Mouse (Mus musculus) neural tube, embryonic 12.5 days (tissue): ENCODE data around the gene Cdiptos. TPM values are rescaled to one million over a fixed set of nuclear protein-coding genes. Genes with fewer than 3 reads are reported as not detected.

ENCODE experiments used
- ATAC-seq: fragments of 200-750 bp; cut with Nextera tagmentation; 2 replicates; pipeline ENCODE4 v1.8.0; 2017; ENCODE audit warnings: low read depth, mild to moderate bottlenecking, moderate TSS enrichment, moderate library complexity; ENCODE audit not compliant: low FRiP score
- H3K27ac ChIP-seq: fragments of 300-500 bp; sonication (generic); 2 replicates; pipeline ENCODE4 v1.5.1; 2016
- H3K27me3 ChIP-seq: fragments of 300-500 bp; sonication (generic); replicated peaks from 2 replicates; pipeline ENCODE4 v1.6.1; 2016; ENCODE audit warnings: mild to moderate bottlenecking
- H3K36me3 ChIP-seq: fragments of 300-500 bp; sonication (generic); 2 replicates; pipeline ENCODE4 v1.6.1; 2016; ENCODE audit warnings: mild to moderate bottlenecking
- H3K4me1 ChIP-seq: fragments of 300-500 bp; sonication (generic); 2 replicates; pipeline ENCODE4 v1.6.1; 2016
- H3K4me2 ChIP-seq: fragments of 300-500 bp; sonication (generic); replicated peaks from 2 replicates; pipeline ENCODE4 v1.6.1; 2016; ENCODE audit warnings: mild to moderate bottlenecking
- H3K4me3 ChIP-seq: fragments of 300-500 bp; sonication (generic); 2 replicates; pipeline ENCODE4 v1.5.1; 2016
- H3K9ac ChIP-seq: fragments of 300-500 bp; sonication (generic); 2 replicates; pipeline ENCODE4 v1.6.1; 2016; ENCODE audit warnings: mild to moderate bottlenecking
- H3K9me3 ChIP-seq: fragments of 300-500 bp; sonication (generic); 2 replicates; pipeline ENCODE4 v1.6.1; 2016; ENCODE audit warnings: mild to moderate bottlenecking
- WGBS: fragments of 180-500 bp; shearing (Covaris S2); methylation state at CpG from one replicate; pipeline ENCODE4 v1.1.7; 2016; 5-methylcytosine and 5-hydroxymethylcytosine counted together
- polyA plus RNA-seq: library from polyadenylated mRNA; unstranded; fragments of >200 nt; fragmentation: Nextera tagmentation; extraction: Ambion mirVana; gene quantifications from 2 replicates; pipeline ENCODE4 v1.2.1, GENCODE M21; 2016

The Cdiptos gene
- polyA plus RNA-seq, 1 experiment from 2014 or later: 1.4 TPM

- Histone ChIP-seq H3K9ac (no peak overlapping the region), H3K4me1 (peaks cover 30% of the 10 kb centered on the region), H3K9me3 (no peaks in the 10 kb centered on the region), H3K27me3 (no peaks in the 10 kb centered on the region), H3K4me2 (no peak overlapping the region), H3K27ac (no peak overlapping the region), H3K36me3 (peaks cover 27% of the 10 kb centered on the region), H3K4me3 (no peak overlapping the region)
- no peak for ATAC-seq
- WGBS: 93% methylated on average over 6 of the region's 6 CpGs
Measured at GRCm38 (mm10) chr7:127012374-127012773, 36.5 kb upstream of the Cdiptos start.

GRCm38 (mm10) chr7:127011717-127012116 is 35.8 kb upstream of the Cdiptos start:
- Histone ChIP-seq H3K4me1 (peaks cover 30% of the 10 kb centered on the region), H3K27ac (no peak overlapping the region), H3K27me3 (no peaks in the 10 kb centered on the region), H3K9ac (no peak overlapping the region), H3K4me3 (no peak overlapping the region), H3K4me2 (no peak overlapping the region), H3K9me3 (no peaks in the 10 kb centered on the region), H3K36me3 (peaks cover 27% of the 10 kb centered on the region)
- 72% methylated on average over 2 of the region's 2 CpGs for WGBS
- ATAC-seq: no peak

- peaks cover 27% of the 10 kb centered on the region for H3K36me3 ChIP-seq
- WGBS: 94% methylated on average over 2 of the region's 2 CpGs
- no peak overlapping the region for H3K4me3 ChIP-seq
- H3K27me3 ChIP-seq: no peaks in the 10 kb centered on the region
- H3K4me2 ChIP-seq: no peak overlapping the region
- no peaks in the 10 kb centered on the region for H3K9me3 ChIP-seq
- H3K9ac ChIP-seq: no peak overlapping the region
- no peak overlapping the region for H3K27ac ChIP-seq
- H3K4me1 ChIP-seq: peaks cover 28% of the 10 kb centered on the region
- no peak for ATAC-seq
Measured at GRCm38 (mm10) chr7:127011051-127011450, 35.2 kb upstream of the Cdiptos start.

- Histone ChIP-seq H3K4me2 (no peak overlapping the region), H3K9ac (no peak overlapping the region), H3K4me1 (peaks cover 12% of the 10 kb centered on the region), H3K4me3 (no peak overlapping the region), H3K36me3 (peaks cover 17% of the 10 kb centered on the region), H3K27ac (no peak overlapping the region), H3K9me3 (no peaks in the 10 kb centered on the region), H3K27me3 (no peaks in the 10 kb centered on the region)
- 88% methylated on average over 17 of the region's 17 CpGs for WGBS
- ATAC-seq: no peak
Measured at GRCm38 (mm10) chr7:127009307-127010085, 33.6 kb upstream of the Cdiptos start.

GRCm38 (mm10) chr7:127008239-127009019 is 32.5 kb upstream of the Cdiptos start:
- H3K9ac ChIP-seq: peak overlapping the region; percentile 40; the same call in 1 of the 2 replicates
- H3K27ac ChIP-seq: peak overlapping the region; percentile 20; the same call in 1 of the 2 replicates

GRCm38 (mm10) chr7:127007313-127008024 is 31.6 kb upstream of the Cdiptos start:
- ATAC-seq: no peak
- 84% methylated on average over 6 of the region's 6 CpGs for WGBS
- H3K27ac ChIP-seq: no peak overlapping the region

More at GRCm38 (mm10) chr7:127008239-127009019, 32.5 kb upstream of the Cdiptos start:
- Histone ChIP-seq H3K36me3 (peaks cover 6% of the 10 kb centered on the region), H3K4me3 (no peak overlapping the region), H3K4me1 (peaks cover 7% of the 10 kb centered on the region; the same call in 1 of the 2 replicates), H3K27me3 (no peaks in the 10 kb centered on the region), H3K9me3 (no peaks in the 10 kb centered on the region), H3K4me2 (no peak overlapping the region)
- ATAC-seq: no peak
- 66% methylated on average over 9 of the region's 9 CpGs for WGBS

GRCm38 (mm10) chr7:127004122-127004875 is 28.4 kb upstream of the Cdiptos start:
- no peak overlapping the region for H3K4me2 ChIP-seq
- H3K36me3 ChIP-seq: no peaks in the 10 kb centered on the region
- no peak overlapping the region for H3K4me3 ChIP-seq
- peaks cover 7% of the 10 kb centered on the region; the same call in 1 of the 2 replicates for H3K4me1 ChIP-seq
- H3K9ac ChIP-seq: no peak overlapping the region
- no peak for ATAC-seq
- H3K9me3 ChIP-seq: no peaks in the 10 kb centered on the region
- no peaks in the 10 kb centered on the region for H3K27me3 ChIP-seq
- 90% methylated on average over 4 of the region's 4 CpGs for WGBS
- no peak overlapping the region for H3K27ac ChIP-seq

More at GRCm38 (mm10) chr7:127007313-127008024, 31.6 kb upstream of the Cdiptos start:
- Histone ChIP-seq H3K4me3 (no peak overlapping the region), H3K4me2 (no peak overlapping the region), H3K36me3 (no peaks in the 10 kb centered on the region), H3K4me1 (peaks cover 7% of the 10 kb centered on the region; the same call in 1 of the 2 replicates), H3K27me3 (no peaks in the 10 kb centered on the region), H3K9ac (no peak overlapping the region), H3K9me3 (no peaks in the 10 kb centered on the region)

GRCm38 (mm10) chr7:127003620-127004019 is 27.7 kb upstream of the Cdiptos start:
- WGBS: 92% methylated on average over 5 of the region's 5 CpGs
- ATAC-seq: no peak

GRCm38 (mm10) chr7:126999568-126999967 is 23.7 kb upstream of the Cdiptos start:
- Histone ChIP-seq H3K4me3 (no peak overlapping the region), H3K9me3 (no peaks in the 10 kb centered on the region), H3K4me1 (no peaks in the 10 kb centered on the region), H3K36me3 (no peaks in the 10 kb centered on the region), H3K27me3 (no peaks in the 10 kb centered on the region), H3K9ac (no peak overlapping the region), H3K4me2 (no peak overlapping the region), H3K27ac (no peak overlapping the region)
- WGBS: 89% methylated on average over 10 of the region's 10 CpGs
- no peak for ATAC-seq

More at GRCm38 (mm10) chr7:127003620-127004019, 27.7 kb upstream of the Cdiptos start:
- no peak overlapping the region for H3K4me2 ChIP-seq
- no peaks in the 10 kb centered on the region for H3K36me3 ChIP-seq
- peaks cover 3% of the 10 kb centered on the region; the same call in 1 of the 2 replicates for H3K4me1 ChIP-seq
- H3K9ac ChIP-seq: no peak overlapping the region
- H3K9me3 ChIP-seq: no peaks in the 10 kb centered on the region
- H3K27ac ChIP-seq: no peak overlapping the region
- H3K27me3 ChIP-seq: no peaks in the 10 kb centered on the region
- H3K4me3 ChIP-seq: no peak overlapping the region

GRCm38 (mm10) chr7:126996449-126996848 is 20.6 kb upstream of the Cdiptos start:
- no peaks in the 10 kb centered on the region for H3K36me3 ChIP-seq
- no peak overlapping the region for H3K4me2 ChIP-seq
- 87% methylated on average over 4 of the region's 4 CpGs for WGBS
- no peaks in the 10 kb centered on the region for H3K4me1 ChIP-seq
- ATAC-seq: no peak
- H3K27me3 ChIP-seq: no peaks in the 10 kb centered on the region
- H3K9me3 ChIP-seq: no peaks in the 10 kb centered on the region
- no peak overlapping the region for H3K4me3 ChIP-seq
- H3K27ac ChIP-seq: no peak overlapping the region
- H3K9ac ChIP-seq: no peak overlapping the region

GRCm38 (mm10) chr7:126988816-126989215 is 12.9 kb upstream of the Cdiptos start:
- no peak overlapping the region for H3K4me3 ChIP-seq
- no peak for ATAC-seq
- H3K9ac ChIP-seq: no peak overlapping the region
- no peaks in the 10 kb centered on the region for H3K27me3 ChIP-seq
- H3K9me3 ChIP-seq: no peaks in the 10 kb centered on the region
- WGBS: 73% methylated on average over 8 of the region's 8 CpGs
- no peak overlapping the region for H3K27ac ChIP-seq
- H3K4me2 ChIP-seq: no peak overlapping the region
- H3K36me3 ChIP-seq: no peaks in the 10 kb centered on the region
- no peaks in the 10 kb centered on the region for H3K4me1 ChIP-seq
